Mouse (Mus musculus): Measurements from ENCODE around the gene Slc34a3.

GRCm38 (mm10) chr2:25272515-25272914, 38.4 kb upstream of the Slc34a3 start:
- no peak for TF ChIP-seq HCFC1 (IDR thresholded peaks at IDR 0.05; ENCODE audit: borderline replicate concordance, insufficient read depth, low read length)
- no peak for TF ChIP-seq MAFK (IDR thresholded peaks at IDR 0.05; ENCODE audit: insufficient read depth, low read depth, low read length)
- TF ChIP-seq CHD2 (IDR thresholded peaks at IDR 0.05; ENCODE audit: low read depth, low read length), result no peak

Data from ES-E14 (cell line).